Mouse (Mus musculus) ES-CJ7 (cell line): Measurements from ENCODE around the gene Zfp866.

ENCODE experiments used
- DNase-seq: peaks from one replicate; pipeline ENCODE4 v3.0.0; 2011; ENCODE audit warnings: low read depth, low spot score

Zfp866 gene

DNA sequence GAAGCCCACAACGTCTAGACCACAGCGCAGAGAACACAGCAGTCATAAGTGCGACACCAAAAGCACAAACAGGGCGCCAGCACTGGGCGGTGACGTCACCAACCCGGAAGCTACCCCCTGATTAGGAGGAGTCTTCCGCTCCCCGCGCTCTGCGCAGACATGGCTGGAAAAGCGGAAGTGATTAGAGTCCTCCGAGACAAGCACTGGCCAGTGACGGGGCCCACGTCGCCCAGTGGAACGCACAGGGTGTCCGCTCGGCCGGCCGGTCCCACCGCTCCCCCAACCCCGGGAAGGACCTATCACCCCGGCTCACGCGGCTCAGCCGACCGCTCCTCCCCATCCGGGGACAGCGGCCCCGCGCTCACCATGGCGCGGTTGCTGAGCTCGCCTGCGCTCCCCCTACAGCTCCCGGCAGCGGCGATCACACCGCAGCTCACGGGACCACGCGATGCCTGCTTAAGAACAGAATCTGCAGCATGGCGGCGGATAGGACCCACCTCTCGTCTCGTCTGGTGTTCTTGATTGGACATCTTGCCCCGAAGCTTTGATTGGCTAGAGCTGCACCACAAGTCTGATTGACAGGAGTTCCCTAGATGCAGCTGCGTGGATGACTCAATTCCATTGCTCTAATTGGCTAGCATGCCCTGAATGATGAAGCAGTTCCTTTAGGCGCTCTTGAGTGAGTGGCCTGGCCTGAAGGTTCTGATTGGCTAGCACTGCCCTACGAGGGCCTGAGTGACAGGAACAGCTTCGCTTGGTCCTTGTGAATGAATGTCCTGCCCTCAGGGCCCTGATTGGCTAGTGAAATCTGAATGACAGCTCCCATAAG, 74.4 kb downstream of the Zfp866 start:
- DNase-seq = peak; percentile 99

GRCm38 (mm10) chr8:69715366-69715765, 75.6 kb downstream of the Zfp866 start:
- DNase-seq = no peak

DNA sequence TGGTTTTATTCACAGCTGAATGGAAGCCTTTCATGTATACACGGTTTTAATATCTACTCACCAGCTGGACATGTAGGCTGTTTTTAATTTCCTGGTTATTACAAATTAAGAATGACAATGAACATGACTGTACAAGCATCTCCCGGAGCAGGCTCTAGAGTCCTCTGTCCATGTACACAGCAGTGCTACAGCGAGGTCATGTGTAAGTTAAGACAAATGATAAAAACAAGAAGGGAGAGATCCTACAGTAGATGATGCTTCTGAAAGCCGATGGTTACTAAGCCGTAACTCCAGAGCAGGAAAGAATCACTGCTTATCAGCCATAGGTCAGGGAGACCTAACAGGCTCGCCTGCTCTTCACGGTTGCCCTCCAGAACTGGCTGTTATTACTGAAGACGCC, 77.5 kb downstream of the Zfp866 start:
- DNase-seq = no peak
